Comparison of ENCODE assay signal across 8 mouse cellular contexts in the genomic region with DNA sequence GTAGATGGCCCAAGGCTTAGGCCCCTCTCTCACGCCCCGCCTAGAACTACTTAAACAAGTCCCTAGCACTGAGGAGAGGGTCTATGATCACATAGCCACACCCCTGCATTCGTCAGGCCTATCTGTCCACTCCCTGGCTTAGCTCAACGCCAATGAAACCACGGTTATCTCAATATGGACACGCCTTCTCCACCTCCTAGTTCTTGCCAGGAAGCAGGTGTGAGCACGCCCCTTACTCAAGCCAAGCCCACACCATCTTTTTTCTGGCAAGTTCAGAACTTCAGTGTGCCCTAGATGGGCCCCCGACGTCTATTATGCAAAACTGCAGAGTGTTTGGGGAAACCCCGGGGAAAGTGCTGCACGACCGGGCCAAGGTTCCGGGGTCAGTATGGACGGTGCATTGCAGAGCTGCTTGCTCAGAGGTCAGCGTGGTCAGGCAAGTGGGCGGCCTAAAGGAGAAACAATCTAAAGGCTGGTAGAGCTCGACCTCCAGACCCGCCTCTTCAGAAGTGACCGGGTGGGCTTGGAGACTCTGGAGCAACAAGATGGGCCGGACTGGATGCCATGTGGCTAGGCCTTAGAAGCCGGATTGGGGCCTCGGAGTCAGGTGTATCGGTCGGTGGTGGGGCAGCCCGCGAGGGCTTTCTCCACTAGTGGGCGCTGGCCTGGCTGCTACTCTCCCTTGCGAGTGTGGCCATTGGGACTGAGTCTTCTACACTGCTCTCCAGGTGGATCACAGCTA. TPM values are rescaled to one million over a fixed set of nuclear protein-coding genes. Genes with fewer than 3 reads are reported as not detected.
DNase-seq lines count a peak whose midpoint lies in the region; ATAC-seq lines count a peak whose summit lies in the region.

A gene (minus strand): TSS at position 41 of the 742 bp plus-strand sequence.

- no peaks in the 10 kb centered on the region for H3K9me3 ChIP-seq in kidney, embryonic 16.5 days (ENCODE audit: low read length)
- no peaks in the 10 kb centered on the region for H3K9me3 ChIP-seq in limb, embryonic 12.5 days
- H3K9me3 ChIP-seq in midbrain, embryonic 16.5 days (replicated peaks; ENCODE audit: control insufficient read depth, low read length, poor library complexity, severe bottlenecking): no peaks in the 10 kb centered on the region

- no peaks in the 10 kb centered on the region for H3K4me1 ChIP-seq in kidney, embryonic 16.5 days (ENCODE audit: insufficient read depth, low read length)
- H3K4me1 ChIP-seq in limb, embryonic 12.5 days (replicated peaks): peaks cover 6% of the 10 kb centered on the region; the same call in 1 of the 2 replicates
- H3K4me1 ChIP-seq in midbrain, embryonic 16.5 days (ENCODE audit: control insufficient read depth, insufficient read depth, low read length): peaks cover 3% of the 10 kb centered on the region; the same call in 1 of the 2 replicates

- no peak for DNase-seq in kidney, adult 8-10 months
- peak; percentile 76 for DNase-seq in embryo, embryonic 10 days (ENCODE audit: low spot score)
- peak; percentile 29 for DNase-seq in retina, embryonic 14.5 days (ENCODE audit: low spot score)
- no peak for DNase-seq in spleen, postnatal 4 days (ENCODE audit: low spot score in 2 of 2)
- no peak for DNase-seq in ovary, postnatal 36 days (ENCODE audit: low spot score)

- ATAC-seq in kidney, embryonic 16.5 days (ENCODE audit: low FRiP score, low TSS enrichment): peak; percentile 86
- ATAC-seq in limb, embryonic 12.5 days (ENCODE audit: insufficient number of reproducible peaks, insufficient read depth, low FRiP score, low TSS enrichment, low read depth): no peak
- no peak for ATAC-seq in midbrain, embryonic 16.5 days

- H3K4me2 ChIP-seq in kidney, embryonic 16.5 days (replicated peaks; ENCODE audit: low read depth, low read length): peak within 1 kb of the TSS; percentile 40
- peak within 1 kb of the TSS; percentile 44 for H3K4me2 ChIP-seq in limb, embryonic 12.5 days
- no peak within 1 kb of the TSS for H3K4me2 ChIP-seq in midbrain, embryonic 16.5 days (ENCODE audit: low read length)

- H3K9ac ChIP-seq in kidney, embryonic 16.5 days (replicated peaks; ENCODE audit: low read length): no peak within 1 kb of the TSS
- H3K9ac ChIP-seq in limb, embryonic 12.5 days (replicated peaks): no peak within 1 kb of the TSS; the same call in 1 of the 2 replicates
- H3K9ac ChIP-seq in midbrain, embryonic 16.5 days (ENCODE audit: low read depth, low read length): no peak within 1 kb of the TSS

- no peaks in the 10 kb centered on the region for H3K36me3 ChIP-seq in kidney, embryonic 16.5 days (ENCODE audit: insufficient read depth, low read length)
- H3K36me3 ChIP-seq in limb, embryonic 12.5 days: no peaks in the 10 kb centered on the region
- no peaks in the 10 kb centered on the region for H3K36me3 ChIP-seq in midbrain, embryonic 16.5 days (ENCODE audit: control insufficient read depth, insufficient read depth, low read length)

- H3K27me3 ChIP-seq in kidney, embryonic 16.5 days (ENCODE audit: insufficient read depth, low read length): no peaks in the 10 kb centered on the region
- H3K27me3 ChIP-seq in limb, embryonic 12.5 days: peaks cover 48% of the 10 kb centered on the region
- H3K27me3 ChIP-seq in midbrain, embryonic 16.5 days (ENCODE audit: control insufficient read depth, insufficient read depth, low read depth, low read length): no peaks in the 10 kb centered on the region

- H3K4me3 ChIP-seq in kidney, embryonic 16.5 days (ENCODE audit: low read length): peak within 1 kb of the TSS; percentile 16
- no peak within 1 kb of the TSS for H3K4me3 ChIP-seq in limb, embryonic 12.5 days (replicated peaks)
- no peak within 1 kb of the TSS for H3K4me3 ChIP-seq in midbrain, embryonic 16.5 days (ENCODE audit: low read depth, low read length)

- 51% methylated on average over 28 of the region's 28 CpGs for WGBS in kidney, embryonic 16.5 days
- 45% methylated on average over 28 of the region's 28 CpGs for WGBS in limb, embryonic 12.5 days
- WGBS in midbrain, embryonic 16.5 days: 53% methylated on average over 28 of the region's 28 CpGs

- H3K27ac ChIP-seq in kidney, embryonic 16.5 days (ENCODE audit: low read length): no peak within 1 kb of the TSS
- H3K27ac ChIP-seq in limb, embryonic 12.5 days: no peak within 1 kb of the TSS
- no peak within 1 kb of the TSS for H3K27ac ChIP-seq in midbrain, embryonic 16.5 days (ENCODE audit: low read length)

RNA-seq across cellular contexts. Expression of the gene that starts here (rescaled TPM):
- polyA plus RNA-seq in kidney, embryonic 16.5 days (2015; fragmentation: Nextera tagmentation; extraction: Ambion mirVana): 0.39 and 0.65 TPM in 2 replicates
- polyA plus RNA-seq in limb, embryonic 12.5 days (2016; fragmentation: Nextera tagmentation; extraction: Ambion mirVana): 0.13 TPM in 1 of 2 replicates, not detected in the other
- polyA plus RNA-seq in midbrain, embryonic 16.5 days (2015; fragmentation: Nextera tagmentation; extraction: Ambion mirVana): not detected in 2 replicates

Comparison
In these comparisons a context has a peak if more than half of its experiments do, and no peak if none do; other contexts are left out.
1. Peak in ATAC-seq, H3K4me3 ChIP-seq and H3K4me2 ChIP-seq in kidney, embryonic 16.5 days; RNA of the gene not detected or under 1 TPM.
2. DNase-seq: peak in embryo, embryonic 10 days (single experiment) and retina, embryonic 14.5 days (single experiment); none in kidney, adult 8-10 months (0 of 2), spleen, postnatal 4 days (0 of 2) and ovary, postnatal 36 days (single experiment).